Mouse (Mus musculus): ENCODE data around the gene Ganc.

GRCm38 (mm10) chr2:120387291-120387690, 16.4 kb upstream of the Ganc start:
- no peak for TF ChIP-seq CTCF (IDR thresholded peaks at IDR 0.05; ENCODE audit: low read depth)
- no peak for TF ChIP-seq EP300 (IDR thresholded peaks at IDR 0.05; ENCODE audit: low read depth)
